Mouse (Mus musculus) intestine, embryonic 15.5 days (tissue): ENCODE data around the gene Card10. TPM values are rescaled to one million over a fixed set of nuclear protein-coding genes. Genes with fewer than 3 reads are reported as not detected.

Source experiments
- ATAC-seq: fragments of 200-750 bp; cut with Nextera tagmentation; 2 replicates; pipeline ENCODE4 v1.8.0; 2017; ENCODE audit warnings: moderate TSS enrichment, moderate library complexity
- H3K27ac ChIP-seq: fragments of 300-500 bp; sonication (generic); 2 replicates; pipeline ENCODE4 v1.5.1; 2015; ENCODE audit warnings: mild to moderate bottlenecking, inconsistent platforms
- H3K27me3 ChIP-seq: fragments of 300-500 bp; sonication (generic); replicated peaks from 2 replicates; pipeline ENCODE4 v1.6.1; 2015; ENCODE audit warnings: inconsistent platforms
- H3K36me3 ChIP-seq: fragments of 300-500 bp; sonication (generic); 2 replicates; pipeline ENCODE4 v1.6.1; 2015; ENCODE audit warnings: inconsistent platforms
- H3K4me1 ChIP-seq: fragments of 300-500 bp; sonication (generic); replicated peaks from 2 replicates; pipeline ENCODE4 v1.6.1; 2015; ENCODE audit warnings: inconsistent platforms
- H3K4me2 ChIP-seq: fragments of 300-500 bp; sonication (generic); replicated peaks from 2 replicates; pipeline ENCODE4 v1.6.1; 2015; ENCODE audit warnings: mild to moderate bottlenecking, inconsistent platforms
- H3K4me3 ChIP-seq: fragments of 300-500 bp; sonication (generic); replicated peaks from 2 replicates; pipeline ENCODE4 v1.5.1; 2015; ENCODE audit warnings: inconsistent platforms
- H3K9ac ChIP-seq: fragments of 300-500 bp; sonication (generic); 2 replicates; pipeline ENCODE4 v1.6.1; 2015; ENCODE audit warnings: inconsistent platforms
- H3K9me3 ChIP-seq: fragments of 300-500 bp; sonication (generic); 2 replicates; pipeline ENCODE4 v1.6.1; 2016; ENCODE audit warnings: inconsistent platforms
- WGBS: fragments of 180-500 bp; shearing (Covaris S2); methylation state at CpG from one replicate; pipeline ENCODE4 v1.1.7; 2015; 5-methylcytosine and 5-hydroxymethylcytosine counted together
- polyA plus RNA-seq: library from polyadenylated mRNA; unstranded; fragments of >200 nt; fragmentation: Nextera tagmentation; extraction: Ambion mirVana; gene quantifications from 2 replicates; pipeline ENCODE4 v1.2.1, GENCODE M21; 2015

The Card10 gene
- polyA plus RNA-seq, 1 experiment from 2014 or later: 6.9 TPM

DNA sequence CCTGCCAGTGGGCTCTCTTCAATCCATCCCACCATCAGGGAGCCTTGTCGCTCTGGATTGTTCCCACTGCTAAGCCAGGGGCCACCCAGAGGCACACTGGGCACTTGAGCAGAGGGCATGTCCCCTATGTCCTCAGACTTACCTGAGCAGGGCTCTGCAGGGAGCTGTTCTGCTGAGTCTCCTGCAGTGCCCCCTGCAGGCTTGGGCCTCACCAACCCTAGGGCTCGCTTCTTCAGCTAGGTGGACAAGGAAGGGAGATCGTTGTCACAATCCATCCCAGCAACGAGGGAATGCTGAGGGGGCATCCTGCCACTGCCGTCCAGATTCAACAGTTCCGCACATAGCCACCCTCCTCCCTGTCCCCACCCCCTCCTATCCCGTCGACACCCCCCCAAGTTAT is 23.6 kb downstream of the Card10 start:
- no peaks in the 10 kb centered on the region for H3K9me3 ChIP-seq
- peaks cover 9% of the 10 kb centered on the region; the same call in 1 of the 2 replicates for H3K4me1 ChIP-seq
- 72% methylated on average over 8 of the region's 8 CpGs for WGBS
- H3K4me2 ChIP-seq: no peak overlapping the region
- 0 out of 2 replicates have a peak, but pooled peaks have one; percentile 23 for ATAC-seq
- 0 out of 2 replicates have a peak, but pooled peaks cover 13% of the 10 kb centered on the region for H3K36me3 ChIP-seq
- H3K9ac ChIP-seq: no peak overlapping the region
- no peak overlapping the region for H3K4me3 ChIP-seq
- H3K27me3 ChIP-seq: no peaks in the 10 kb centered on the region
- H3K27ac ChIP-seq: no peak overlapping the region

DNA sequence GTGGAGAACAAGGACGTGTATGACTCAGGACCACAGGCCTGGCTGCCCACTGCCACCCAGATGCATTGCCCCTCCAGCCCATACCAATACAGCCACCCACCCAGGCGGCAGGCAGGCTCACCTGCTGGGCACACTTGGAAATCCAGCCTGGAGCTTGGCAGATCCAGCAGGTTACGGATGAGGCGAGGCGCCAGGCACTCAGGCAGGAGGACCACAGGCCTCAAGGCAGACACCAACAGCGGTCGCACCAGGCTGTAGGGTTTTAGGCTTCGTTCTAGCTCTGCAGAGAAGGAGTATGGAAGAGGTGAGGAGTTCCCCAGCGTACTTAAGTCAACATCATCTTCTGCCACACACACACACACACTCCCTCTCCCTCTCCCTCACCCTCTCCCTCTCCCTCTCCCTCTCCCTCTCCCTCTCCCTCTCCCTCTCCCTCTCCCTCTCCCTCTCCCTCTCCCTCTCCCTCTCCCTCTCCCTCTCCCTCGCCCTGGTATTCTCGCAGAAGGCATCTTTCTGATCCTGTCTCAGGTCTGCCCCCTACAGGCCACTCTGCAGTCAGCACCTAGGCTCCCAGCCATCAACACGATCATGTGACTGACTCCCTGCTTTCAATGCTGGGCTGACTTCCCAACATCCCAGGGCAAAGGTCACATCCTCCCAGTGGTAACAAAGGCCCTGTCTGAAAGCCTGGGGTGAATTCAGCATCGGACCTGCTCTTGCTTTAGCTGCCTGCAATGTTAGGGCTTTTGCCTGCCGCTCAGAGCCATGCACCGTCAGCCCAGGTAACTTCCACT is 24.6 kb downstream of the Card10 start:
- ATAC-seq: peak; percentile 51
- Histone ChIP-seq H3K27ac (no peak overlapping the region), H3K4me2 (no peak overlapping the region), H3K36me3 (0 out of 2 replicates have a peak, but pooled peaks cover 13% of the 10 kb centered on the region), H3K4me3 (no peak overlapping the region), H3K9me3 (no peaks in the 10 kb centered on the region), H3K4me1 (peaks cover 12% of the 10 kb centered on the region), H3K9ac (no peak overlapping the region), H3K27me3 (no peaks in the 10 kb centered on the region)
- 50% methylated on average over 15 of the region's 15 CpGs for WGBS

DNA sequence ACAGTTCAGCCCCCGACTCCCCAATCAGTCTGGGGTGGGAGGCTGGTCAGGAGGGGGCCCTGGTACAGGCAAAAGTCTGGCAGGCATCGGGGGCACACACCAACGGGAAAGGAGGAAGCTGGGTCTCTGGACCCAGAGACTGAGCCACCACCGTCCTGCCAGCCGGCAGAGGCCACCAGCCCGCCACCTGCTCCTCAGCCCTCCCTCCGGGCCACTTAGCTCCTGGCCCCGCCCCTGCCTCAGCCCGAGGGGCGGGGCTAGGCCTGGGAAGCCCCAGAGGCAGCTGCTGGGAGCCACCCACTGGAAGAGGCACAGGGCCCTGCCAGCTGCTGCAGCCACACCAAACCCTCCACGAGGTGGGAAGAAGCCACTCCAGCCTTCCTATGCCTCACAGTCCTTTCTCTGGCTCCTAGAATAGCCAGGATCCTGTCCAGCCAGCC is 29.5 kb downstream of the Card10 start, which contains the start of gene Mfng:
TSS of gene Mfng (minus strand) at position 186 of the 440 bp plus-strand sequence.
- Histone ChIP-seq H3K4me2 (peak within 1 kb of the TSS; percentile 55), H3K4me3 (peak within 1 kb of the TSS; percentile 33), H3K27me3 (no peaks in the 10 kb centered on the region), H3K9ac (peak within 1 kb of the TSS; percentile 26), H3K27ac (peak within 1 kb of the TSS; percentile 56), H3K4me1 (peaks cover 8% of the 10 kb centered on the region), H3K9me3 (no peaks in the 10 kb centered on the region), H3K36me3 (0 out of 2 replicates have a peak, but pooled peaks cover 13% of the 10 kb centered on the region)
- peak; percentile 88 for ATAC-seq
- WGBS: 4% methylated on average over 11 of the region's 11 CpGs

DNA sequence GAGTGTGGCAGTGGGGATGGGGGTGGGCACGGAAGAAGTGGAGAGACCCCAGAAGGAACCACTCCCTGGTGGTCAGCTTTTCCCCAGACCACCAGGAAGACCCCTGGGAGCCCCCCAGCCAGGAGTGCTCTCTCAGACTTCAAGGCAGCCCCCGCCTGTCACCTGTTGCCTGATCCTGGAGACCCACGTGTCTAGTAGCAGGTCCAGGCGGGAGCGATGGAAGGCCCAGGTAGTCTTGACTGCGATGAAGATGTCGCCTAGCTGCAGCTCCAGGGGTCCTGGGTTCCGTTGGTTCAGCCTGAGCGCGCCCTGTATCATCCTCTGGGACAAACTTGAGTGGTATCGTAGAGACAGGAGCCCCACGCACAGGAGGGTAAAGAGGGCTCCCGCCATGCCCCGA is 30.0 kb downstream of the Card10 start:
- Histone ChIP-seq H3K27ac (peak overlapping the region; percentile 54; the same call in 1 of the 2 replicates), H3K36me3 (0 out of 2 replicates have a peak, but pooled peaks cover 13% of the 10 kb centered on the region), H3K4me1 (peaks cover 8% of the 10 kb centered on the region), H3K9me3 (no peaks in the 10 kb centered on the region), H3K4me3 (peak overlapping the region; percentile 33), H3K9ac (peak overlapping the region; percentile 26), H3K4me2 (peak overlapping the region; percentile 55), H3K27me3 (no peaks in the 10 kb centered on the region)
- 41% methylated on average over 14 of the region's 14 CpGs for WGBS
- peak; percentile 13; the same call in 1 of the 2 replicates for ATAC-seq

DNA sequence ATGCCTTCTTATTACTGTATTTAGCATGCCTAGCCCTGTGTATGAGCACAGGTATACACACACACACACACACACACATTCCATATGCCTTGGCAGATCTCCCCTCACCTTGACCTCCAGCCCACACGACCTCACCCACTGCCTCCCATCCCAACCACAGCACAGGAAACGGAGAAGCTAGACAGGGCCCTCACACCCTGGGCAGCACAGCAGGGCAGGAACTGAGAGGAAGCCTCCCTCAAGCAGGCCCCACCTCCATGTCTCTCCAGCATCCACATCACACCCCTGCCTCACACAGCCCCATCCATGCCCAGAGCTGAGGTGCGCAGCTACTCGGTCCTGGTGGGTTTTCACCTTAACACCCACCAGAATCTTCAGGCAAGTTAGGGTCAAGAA is 30.5 kb downstream of the Card10 start:
- ATAC-seq: no peak
- peaks cover 8% of the 10 kb centered on the region for H3K4me1 ChIP-seq
- H3K27me3 ChIP-seq: no peaks in the 10 kb centered on the region
- H3K27ac ChIP-seq: peak overlapping the region; percentile 54; the same call in 1 of the 2 replicates
- 53% methylated on average over 4 of the region's 4 CpGs for WGBS
- peak overlapping the region; percentile 33 for H3K4me3 ChIP-seq
- H3K36me3 ChIP-seq: 0 out of 2 replicates have a peak, but pooled peaks cover 13% of the 10 kb centered on the region
- H3K4me2 ChIP-seq: peak overlapping the region; percentile 55
- H3K9me3 ChIP-seq: no peaks in the 10 kb centered on the region
- peak overlapping the region; percentile 26; the same call in 1 of the 2 replicates for H3K9ac ChIP-seq

DNA sequence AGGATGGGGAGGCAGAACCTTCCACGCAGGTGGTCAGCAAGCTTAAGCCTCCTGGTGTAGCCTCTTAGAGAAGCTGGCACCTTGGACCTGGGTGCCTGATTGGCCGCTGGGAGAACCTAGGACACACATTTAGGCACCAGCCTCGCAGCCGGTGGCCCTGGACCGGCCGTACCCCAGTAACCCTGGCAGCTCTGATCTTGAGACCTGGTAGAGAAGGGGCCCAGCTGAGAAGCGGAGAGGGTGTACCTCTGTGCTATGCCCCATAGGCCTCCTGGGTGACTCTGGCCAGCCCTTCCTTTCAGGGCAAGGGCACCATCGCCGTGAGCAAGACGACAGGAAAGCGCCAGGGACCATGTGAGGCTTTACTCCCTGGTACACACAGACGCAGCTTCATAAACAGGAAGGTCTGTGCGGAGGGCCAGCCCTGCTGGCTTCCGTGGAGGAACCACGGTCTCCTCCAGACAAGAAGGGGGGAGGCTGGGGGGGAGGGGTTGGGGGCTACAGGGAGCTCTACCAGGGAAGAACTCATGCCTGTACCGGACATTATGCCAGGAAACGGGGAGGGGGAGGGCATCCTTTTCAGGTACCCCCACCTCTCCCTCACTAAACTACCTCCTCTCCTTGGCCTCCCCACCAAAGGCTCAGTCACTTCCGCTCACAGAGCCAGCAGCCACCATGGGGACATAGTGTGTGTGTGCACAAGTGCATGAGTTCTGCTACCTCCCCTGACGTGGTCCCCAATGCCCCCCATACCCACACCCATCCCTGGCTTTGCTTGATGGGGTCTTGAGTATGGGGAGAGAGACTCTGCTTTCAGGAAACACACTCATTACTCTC is 31.1 kb downstream of the Card10 start:
- Histone ChIP-seq H3K4me1 (peaks cover 8% of the 10 kb centered on the region), H3K27ac (peak overlapping the region; percentile 67), H3K27me3 (no peaks in the 10 kb centered on the region), H3K9me3 (no peaks in the 10 kb centered on the region), H3K9ac (no peak overlapping the region), H3K4me3 (peak overlapping the region; percentile 33), H3K36me3 (0 out of 2 replicates have a peak, but pooled peaks cover 13% of the 10 kb centered on the region), H3K4me2 (peak overlapping the region; percentile 55)
- peak; percentile 18; the same call in 1 of the 2 replicates for ATAC-seq
- WGBS: 51% methylated on average over 19 of the region's 19 CpGs

DNA sequence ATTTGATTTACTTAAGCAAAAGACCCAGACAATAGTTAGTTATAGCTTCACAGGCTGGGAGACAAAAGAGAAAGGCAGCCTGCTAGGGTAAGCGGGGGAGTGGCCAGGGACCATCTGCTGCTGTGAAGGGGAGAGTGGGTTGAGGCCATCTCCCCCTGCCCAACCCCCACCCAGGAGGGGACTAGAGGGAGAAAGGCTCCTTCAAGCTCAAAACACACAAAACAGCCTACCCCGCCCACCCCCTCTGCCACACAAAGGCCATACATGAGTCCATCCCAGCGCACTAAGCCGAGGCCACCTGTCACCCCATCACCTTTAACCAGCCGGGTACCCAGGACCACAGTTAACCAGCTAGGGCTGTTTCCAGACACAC is 31.9 kb downstream of the Card10 start:
- H3K4me1 ChIP-seq: peaks cover 8% of the 10 kb centered on the region
- no peaks in the 10 kb centered on the region for H3K27me3 ChIP-seq
- peak overlapping the region; percentile 55 for H3K4me2 ChIP-seq
- 0 out of 2 replicates have a peak, but pooled peaks cover 7% of the 10 kb centered on the region for H3K36me3 ChIP-seq
- H3K4me3 ChIP-seq: peak overlapping the region; percentile 9; the same call in 1 of the 2 replicates
- 55% methylated on average over 5 of the region's 5 CpGs for WGBS
- no peak for ATAC-seq
- H3K27ac ChIP-seq: peak overlapping the region; percentile 67; the same call in 1 of the 2 replicates
- no peaks in the 10 kb centered on the region for H3K9me3 ChIP-seq
- no peak overlapping the region for H3K9ac ChIP-seq

DNA sequence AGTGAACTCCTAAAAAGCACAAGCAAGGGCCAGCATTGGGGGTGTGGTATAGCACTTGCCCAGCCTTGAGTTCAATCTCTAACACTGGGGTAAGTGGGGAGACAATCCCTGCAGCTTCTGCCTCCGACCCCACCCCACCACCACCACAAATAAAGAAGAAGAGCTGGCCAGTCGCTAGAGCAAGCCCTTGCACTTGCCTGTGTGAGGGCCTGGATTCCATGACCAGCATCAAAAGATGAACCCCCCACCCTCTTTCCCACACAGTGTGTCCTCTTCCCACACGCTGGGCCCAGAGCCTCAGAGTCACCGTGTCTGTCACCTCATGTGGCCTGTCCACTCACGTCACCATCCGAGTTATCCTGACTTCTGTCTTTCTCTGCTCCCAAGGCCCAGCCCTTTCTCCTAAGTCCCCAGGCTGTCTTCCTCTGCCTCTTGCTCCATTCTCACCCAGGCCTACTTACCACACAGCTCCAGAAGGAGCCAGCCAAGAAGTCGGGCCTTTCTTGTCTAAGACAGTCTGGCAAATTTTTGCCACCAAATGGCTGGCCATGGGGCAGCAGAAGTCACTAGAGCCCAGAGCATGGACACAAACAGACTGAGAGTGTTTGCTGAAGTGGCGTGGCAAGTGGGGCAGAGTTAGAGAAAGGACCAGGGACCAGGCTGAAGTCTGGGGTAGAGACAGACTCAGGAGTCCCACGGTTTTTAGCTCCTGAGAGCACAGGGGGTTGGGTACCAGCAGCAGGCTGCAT is 32.4 kb downstream of the Card10 start:
- Histone ChIP-seq H3K9me3 (no peaks in the 10 kb centered on the region), H3K4me3 (no peak overlapping the region), H3K9ac (no peak overlapping the region), H3K36me3 (0 out of 2 replicates have a peak, but pooled peaks cover 4% of the 10 kb centered on the region), H3K4me1 (peaks cover 8% of the 10 kb centered on the region), H3K27ac (no peak overlapping the region), H3K4me2 (peak overlapping the region; percentile 55; the same call in 1 of the 2 replicates), H3K27me3 (no peaks in the 10 kb centered on the region)
- 65% methylated on average over 9 of the region's 9 CpGs for WGBS
- no peak for ATAC-seq

DNA sequence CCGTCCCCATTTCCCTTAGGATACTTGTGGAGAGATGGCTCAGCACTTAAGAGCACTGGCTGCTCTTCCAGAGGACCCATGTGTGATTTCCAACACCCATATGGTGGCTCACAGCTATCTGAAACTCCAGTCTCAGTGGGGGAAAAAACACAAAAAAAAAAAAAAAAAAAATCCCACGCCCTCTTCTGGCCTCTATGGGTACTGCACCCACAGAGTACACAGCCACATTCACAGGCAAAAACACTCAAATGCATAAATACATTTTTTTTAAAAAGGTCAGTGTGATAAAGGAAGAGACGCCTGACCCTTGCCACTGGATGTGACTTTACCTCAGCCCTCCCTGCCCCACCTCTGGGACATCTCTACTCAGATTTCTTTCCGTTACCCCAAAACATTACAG is 33.8 kb downstream of the Card10 start:
- WGBS: 89% methylated on average over 4 of the region's 4 CpGs
- Histone ChIP-seq H3K27me3 (no peaks in the 10 kb centered on the region), H3K4me2 (no peak overlapping the region), H3K4me3 (no peak overlapping the region), H3K9ac (no peak overlapping the region), H3K36me3 (no peaks in the 10 kb centered on the region), H3K4me1 (peaks cover 8% of the 10 kb centered on the region), H3K27ac (no peak overlapping the region), H3K9me3 (no peaks in the 10 kb centered on the region)
- no peak for ATAC-seq

DNA sequence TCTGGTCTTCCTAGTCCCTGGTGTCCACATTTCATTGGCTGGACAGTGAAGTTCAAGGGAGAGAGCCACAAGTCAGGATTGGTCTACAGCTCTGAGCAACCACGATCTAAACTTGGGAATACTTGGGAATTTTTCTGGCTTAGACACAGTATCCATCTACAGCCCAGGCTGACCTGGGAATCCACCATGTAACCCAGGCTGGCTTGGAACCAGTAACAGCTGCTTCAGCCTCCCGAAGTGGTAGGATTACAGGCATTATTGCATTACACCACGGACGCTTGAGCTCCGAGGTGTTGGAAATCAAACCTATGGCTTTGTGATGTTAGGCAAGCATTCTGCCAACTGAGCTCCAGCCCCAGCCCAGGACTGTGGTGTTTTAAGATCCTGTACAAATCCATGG is 39.1 kb downstream of the Card10 start:
- Histone ChIP-seq H3K27me3 (no peaks in the 10 kb centered on the region; the same call in 1 of the 2 replicates), H3K9ac (no peak overlapping the region), H3K4me2 (no peak overlapping the region), H3K9me3 (no peaks in the 10 kb centered on the region), H3K36me3 (no peaks in the 10 kb centered on the region), H3K4me3 (no peak overlapping the region), H3K27ac (no peak overlapping the region), H3K4me1 (no peaks in the 10 kb centered on the region)
- WGBS: 84% methylated on average over 5 of the region's 5 CpGs
- ATAC-seq: no peak

DNA sequence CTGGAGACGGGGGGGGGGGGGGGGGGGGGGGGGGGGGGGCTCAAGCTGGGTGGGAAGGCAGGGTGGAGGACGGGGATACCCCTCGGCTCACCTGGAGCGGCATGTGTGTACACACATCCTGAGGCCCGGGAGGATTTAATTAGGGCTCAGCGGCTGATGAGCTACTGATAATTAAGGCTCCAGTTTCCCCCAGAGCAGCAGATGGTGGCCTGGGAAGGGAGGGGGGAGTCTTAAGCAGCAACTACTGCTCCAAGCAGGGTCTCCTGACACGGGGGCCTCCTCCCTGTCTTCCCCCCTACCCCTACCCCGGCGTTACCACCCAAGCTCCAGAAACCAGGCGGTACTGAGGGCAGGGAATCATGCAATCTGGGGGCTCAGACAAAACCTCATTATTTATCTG is 39.6 kb downstream of the Card10 start:
- Histone ChIP-seq H3K36me3 (no peaks in the 10 kb centered on the region), H3K9me3 (no peaks in the 10 kb centered on the region), H3K4me2 (no peak overlapping the region), H3K9ac (no peak overlapping the region), H3K4me3 (no peak overlapping the region), H3K4me1 (no peaks in the 10 kb centered on the region), H3K27me3 (no peaks in the 10 kb centered on the region; the same call in 1 of the 2 replicates), H3K27ac (no peak overlapping the region)
- 37% methylated on average over 10 of the region's 10 CpGs for WGBS
- ATAC-seq: no peak
